Mouse (Mus musculus) midbrain, embryonic 16.5 days (tissue): ENCODE data around the gene Arhgap25. TPM values are rescaled to one million over a fixed set of nuclear protein-coding genes. Genes with fewer than 3 reads are reported as not detected.
"Not testable (repeated sequence)": the region's sequence is repeated elsewhere in the genome, so short reads cannot be mapped to it uniquely, and the experiment has no call there.

Experiments used
- ATAC-seq: fragments of 200-750 bp; cut with Nextera tagmentation; 2 replicates; pipeline ENCODE4 v1.8.0; 2017; ENCODE audit warnings: moderate TSS enrichment
- H3K27ac ChIP-seq: fragments of 300-500 bp; sonication (generic); 2 replicates; pipeline ENCODE4 v1.5.1; 2014; ENCODE audit warnings: mild to moderate bottlenecking, low read length, mixed read lengths
- H3K27me3 ChIP-seq: fragments of 300-500 bp; sonication (generic); 2 replicates; pipeline ENCODE4 v1.6.1; 2014; ENCODE audit warnings: low read depth, low read length, mixed read lengths; ENCODE audit not compliant: control insufficient read depth, insufficient read depth
- H3K36me3 ChIP-seq: fragments of 300-500 bp; sonication (generic); 2 replicates; pipeline ENCODE4 v1.6.1; 2014; ENCODE audit warnings: mild to moderate bottlenecking, low read length, moderate library complexity, mixed read lengths; ENCODE audit not compliant: control insufficient read depth, insufficient read depth
- H3K4me1 ChIP-seq: fragments of 300-500 bp; sonication (generic); 2 replicates; pipeline ENCODE4 v1.6.1; 2014; ENCODE audit warnings: mild to moderate bottlenecking, low read length, mixed read lengths; ENCODE audit not compliant: control insufficient read depth, insufficient read depth
- H3K4me2 ChIP-seq: fragments of 300-500 bp; sonication (generic); 2 replicates; pipeline ENCODE4 v1.6.1; 2014; ENCODE audit warnings: mild to moderate bottlenecking, low read length, mixed read lengths
- H3K4me3 ChIP-seq: fragments of 300-500 bp; sonication (generic); 2 replicates; pipeline ENCODE4 v1.5.1; 2014; ENCODE audit warnings: low read depth, mild to moderate bottlenecking, low read length, moderate library complexity, mixed read lengths
- H3K9ac ChIP-seq: fragments of 300-500 bp; sonication (generic); 2 replicates; pipeline ENCODE4 v1.6.1; 2014; ENCODE audit warnings: low read depth, low read length, mixed read lengths
- H3K9me3 ChIP-seq: fragments of 300-500 bp; sonication (generic); replicated peaks from 2 replicates; pipeline ENCODE4 v1.6.1; 2014; ENCODE audit warnings: mild to moderate bottlenecking, low read length, mixed read lengths; ENCODE audit not compliant: control insufficient read depth, poor library complexity, severe bottlenecking
- WGBS: fragments of 180-500 bp; shearing (Covaris S2); extraction: QIAGEN DNeasy Blood & Tissue Kit; methylation state at CpG from one replicate; pipeline ENCODE4 v1.1.7; 2014; 5-methylcytosine and 5-hydroxymethylcytosine counted together
- polyA plus RNA-seq: library from polyadenylated mRNA; unstranded; fragments of >200 nt; fragmentation: Nextera tagmentation; extraction: Ambion mirVana; gene quantifications from 2 replicates; pipeline ENCODE4 v1.2.1, GENCODE M21; 2015

Arhgap25 gene
- polyA plus RNA-seq, 1 experiment from 2014 or later: 0.99 TPM

DNA sequence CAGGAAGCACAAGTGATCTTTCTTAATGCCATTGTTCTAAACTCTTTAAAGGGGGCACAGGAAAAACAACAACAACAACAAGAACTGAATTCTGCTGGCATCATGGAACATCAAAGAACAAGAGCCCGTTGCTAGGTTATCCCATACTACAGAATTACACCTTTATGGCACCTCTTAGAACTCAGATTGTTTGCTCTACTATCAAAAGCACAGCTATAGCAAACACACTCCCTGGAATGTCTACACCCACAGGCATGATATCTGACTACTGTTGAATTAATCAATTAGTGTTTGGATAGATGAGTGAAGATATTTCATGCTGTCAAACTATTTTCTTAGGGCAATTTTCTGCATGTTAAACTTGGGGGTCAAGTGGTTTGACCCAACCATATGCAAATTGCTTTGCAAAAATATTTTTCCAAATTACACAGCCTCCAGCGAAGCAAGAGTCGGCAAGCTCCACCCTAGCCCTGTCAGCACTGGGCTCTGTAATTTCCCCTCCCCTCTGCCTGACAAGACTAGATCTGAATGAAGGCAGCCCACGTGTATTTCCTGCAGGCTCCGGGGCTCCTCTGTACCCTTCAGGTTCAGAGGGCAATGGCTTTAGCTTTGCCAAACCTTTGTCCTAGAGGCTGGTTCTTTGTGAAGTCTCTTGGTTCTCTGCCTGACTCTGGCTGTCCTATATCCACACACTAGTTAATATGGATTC is 53.6 kb downstream of the Arhgap25 start:
- H3K9me3 ChIP-seq: no peaks in the 10 kb centered on the region
- ATAC-seq: no peak
- H3K4me2 ChIP-seq: no peak overlapping the region
- no peak overlapping the region for H3K9ac ChIP-seq
- no peaks in the 10 kb centered on the region for H3K4me1 ChIP-seq
- H3K4me3 ChIP-seq: no peak overlapping the region
- 63% methylated on average over 5 of the region's 5 CpGs for WGBS
- no peaks in the 10 kb centered on the region for H3K27me3 ChIP-seq
- no peak overlapping the region for H3K27ac ChIP-seq
- H3K36me3 ChIP-seq: no peaks in the 10 kb centered on the region

DNA sequence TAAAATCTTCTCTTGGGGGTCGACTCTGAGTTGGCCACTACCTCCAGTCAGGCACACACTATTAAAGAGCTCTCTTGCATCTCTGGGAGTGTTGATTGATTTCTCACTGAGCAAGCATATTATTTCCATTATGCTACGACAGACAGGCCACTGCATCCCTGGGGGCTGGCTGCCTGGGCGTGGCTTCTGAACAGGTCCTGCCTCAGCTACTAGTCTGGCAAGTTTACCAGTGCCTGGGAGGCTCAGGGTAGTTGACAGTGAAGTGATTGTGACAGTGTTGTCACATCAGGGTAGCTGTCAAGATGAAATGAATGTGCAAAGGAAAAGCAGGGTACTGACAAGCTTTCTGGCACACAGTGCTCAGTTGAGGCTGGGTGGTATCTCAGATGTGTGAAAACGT is 54.2 kb downstream of the Arhgap25 start:
- Histone ChIP-seq H3K4me1 (no peaks in the 10 kb centered on the region), H3K27ac (no peak overlapping the region), H3K36me3 (no peaks in the 10 kb centered on the region), H3K9ac (no peak overlapping the region), H3K4me3 (no peak overlapping the region), H3K27me3 (no peaks in the 10 kb centered on the region), H3K4me2 (no peak overlapping the region), H3K9me3 (no peaks in the 10 kb centered on the region)
- no peak for ATAC-seq
- 45% methylated on average over 4 of the region's 4 CpGs for WGBS

DNA sequence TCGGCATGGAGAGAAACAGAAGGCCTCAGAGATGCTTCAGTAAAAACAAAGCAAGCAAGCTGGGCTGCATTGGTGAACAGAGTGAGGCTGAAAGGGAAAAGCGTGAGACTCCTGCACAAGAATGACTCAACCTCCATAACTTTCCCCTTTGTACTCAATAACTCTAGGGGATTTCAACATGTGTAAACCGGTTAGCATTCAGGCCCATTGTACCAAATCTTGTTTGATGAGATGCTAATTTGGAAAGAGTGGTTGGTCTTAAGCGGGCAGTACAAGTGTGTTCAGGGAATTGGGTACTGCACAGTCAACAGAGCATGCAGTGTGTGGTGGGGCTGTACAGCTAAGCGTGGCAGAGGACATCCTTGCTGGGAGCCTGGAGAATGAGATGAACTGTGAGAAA is 57.8 kb downstream of the Arhgap25 start:
- Histone ChIP-seq H3K9me3 (no peaks in the 10 kb centered on the region), H3K4me1 (no peaks in the 10 kb centered on the region), H3K27me3 (no peaks in the 10 kb centered on the region), H3K27ac (no peak overlapping the region), H3K4me3 (no peak overlapping the region), H3K36me3 (no peaks in the 10 kb centered on the region), H3K4me2 (no peak overlapping the region), H3K9ac (no peak overlapping the region)
- WGBS: 81% methylated on average over 5 of the region's 5 CpGs
- no peak for ATAC-seq

DNA sequence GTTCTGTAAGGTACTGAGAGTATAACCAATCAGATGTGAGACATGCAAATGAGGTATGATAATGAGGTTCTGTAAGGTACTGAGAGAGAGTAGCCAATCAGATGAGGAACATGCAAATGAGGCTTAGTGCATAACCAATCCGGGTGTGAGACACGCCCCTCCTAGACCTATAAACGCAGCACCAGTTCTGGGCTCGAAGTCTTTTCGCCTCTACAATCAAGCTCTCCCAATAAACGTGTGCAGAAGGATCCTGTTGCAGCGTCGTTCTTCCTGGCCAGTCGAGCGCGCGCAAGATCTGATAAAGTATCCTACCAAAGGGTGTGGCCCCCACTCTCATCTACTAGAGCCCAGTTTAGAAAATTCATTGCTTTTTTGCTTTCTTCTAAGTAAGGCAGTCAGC is 63.0 kb downstream of the Arhgap25 start:
- H3K9me3 ChIP-seq, H3K4me3 ChIP-seq, H3K27ac ChIP-seq, H3K36me3 ChIP-seq, H3K4me1 ChIP-seq, ATAC-seq, H3K27me3 ChIP-seq, H3K4me2 ChIP-seq, H3K9ac ChIP-seq: not testable (repeated sequence)
- WGBS: 90% methylated on average over 12 of the region's 12 CpGs

DNA sequence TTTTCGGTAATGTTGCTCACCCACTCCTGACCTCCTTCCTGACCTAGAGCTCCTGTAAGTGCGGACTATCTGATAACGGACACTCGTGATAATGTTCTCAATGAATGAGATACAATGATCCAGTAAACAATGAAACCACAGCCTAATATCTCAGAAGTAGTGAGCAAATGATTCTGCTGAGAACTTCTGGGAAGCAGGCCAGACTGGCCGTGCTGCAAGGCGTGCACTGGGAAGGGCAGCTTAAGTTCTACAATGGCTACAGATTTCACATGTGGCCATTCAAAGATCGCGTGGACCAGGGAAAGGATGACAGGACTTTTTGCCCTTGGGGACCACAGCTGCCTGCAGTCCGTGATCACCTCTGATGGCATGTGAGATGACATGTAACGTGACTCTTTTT is 64.7 kb downstream of the Arhgap25 start:
- Histone ChIP-seq H3K36me3 (no peaks in the 10 kb centered on the region), H3K4me1 (no peaks in the 10 kb centered on the region), H3K9ac (no peak overlapping the region), H3K27ac (no peak overlapping the region), H3K4me3 (no peak overlapping the region), H3K27me3 (no peaks in the 10 kb centered on the region), H3K4me2 (no peak overlapping the region), H3K9me3 (no peaks in the 10 kb centered on the region)
- no peak for ATAC-seq
- 90% methylated on average over 10 of the region's 10 CpGs for WGBS

DNA sequence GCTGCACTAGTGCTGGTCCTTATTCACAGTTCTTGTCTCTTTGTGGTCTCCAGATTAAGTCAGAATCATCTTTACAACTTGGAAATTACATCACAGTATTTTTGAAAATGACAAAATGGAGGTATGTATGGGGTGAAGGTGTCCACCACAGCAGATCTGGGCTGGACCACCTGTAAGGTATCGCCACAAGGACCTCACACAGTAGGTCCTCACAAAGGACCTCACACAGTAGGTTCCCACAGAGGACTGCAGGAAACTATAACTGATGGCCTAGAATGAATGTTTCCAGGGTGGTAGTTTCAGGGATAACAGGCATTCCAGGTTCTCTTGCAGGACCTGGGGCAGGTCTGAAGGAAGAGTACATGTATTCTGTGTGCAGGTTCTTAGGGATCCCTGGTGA is 65.7 kb downstream of the Arhgap25 start:
- no peaks in the 10 kb centered on the region for H3K9me3 ChIP-seq
- H3K4me1 ChIP-seq: no peaks in the 10 kb centered on the region
- WGBS: 93% methylated on average over 1 of the region's 1 CpGs
- no peaks in the 10 kb centered on the region for H3K27me3 ChIP-seq
- H3K9ac ChIP-seq: no peak overlapping the region
- ATAC-seq: no peak
- no peak overlapping the region for H3K4me2 ChIP-seq
- no peak overlapping the region for H3K27ac ChIP-seq
- H3K36me3 ChIP-seq: no peaks in the 10 kb centered on the region
- H3K4me3 ChIP-seq: no peak overlapping the region

DNA sequence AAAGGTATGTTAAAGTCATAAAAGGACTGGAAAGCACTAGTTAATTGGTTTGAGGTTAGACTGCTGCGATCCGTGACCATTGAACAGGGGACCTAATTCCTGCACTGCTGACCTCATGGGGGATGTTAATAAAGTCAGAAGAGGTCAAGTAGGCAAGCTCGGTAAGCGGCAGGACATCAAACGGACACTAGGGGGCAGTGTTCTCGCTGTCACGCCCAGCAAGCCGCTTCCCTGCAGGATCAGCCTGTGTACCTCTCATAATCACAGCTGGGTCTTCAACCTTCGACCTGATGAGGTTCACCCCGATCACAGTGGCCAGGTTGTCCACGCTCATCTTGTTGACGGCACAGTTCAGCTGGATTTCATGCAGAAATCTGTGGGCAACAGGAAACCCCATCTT is 66.8 kb downstream of the Arhgap25 start:
- no peaks in the 10 kb centered on the region for H3K4me1 ChIP-seq
- H3K4me3 ChIP-seq: 0 out of 2 replicates have a peak overlapping the region, but pooled peaks have one; percentile 1
- peak overlapping the region; percentile 38 for H3K4me2 ChIP-seq
- no peak for ATAC-seq
- H3K27me3 ChIP-seq: no peaks in the 10 kb centered on the region
- no peaks in the 10 kb centered on the region for H3K36me3 ChIP-seq
- WGBS: 12% methylated on average over 12 of the region's 12 CpGs
- no peaks in the 10 kb centered on the region for H3K9me3 ChIP-seq
- H3K9ac ChIP-seq: no peak overlapping the region
- H3K27ac ChIP-seq: no peak overlapping the region

DNA sequence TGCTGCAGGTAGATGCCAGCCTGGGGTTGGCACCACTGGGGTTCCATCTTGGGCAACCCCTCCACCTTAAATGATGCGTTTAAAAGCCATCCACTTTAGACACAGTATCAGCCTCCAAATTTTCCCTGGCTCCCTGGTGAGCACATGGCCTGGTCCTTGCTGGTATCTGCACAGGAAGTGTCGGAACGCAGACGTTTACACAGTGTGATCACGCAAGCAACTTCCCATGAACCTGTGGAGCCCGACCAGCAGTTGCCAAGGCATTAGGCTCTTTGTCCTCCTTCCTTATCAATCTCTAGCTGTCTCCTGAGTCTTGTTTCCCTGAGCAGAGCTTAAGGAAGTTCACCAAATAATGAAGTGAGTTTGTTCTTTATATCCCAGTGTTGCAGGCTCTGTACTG is 77.6 kb downstream of the Arhgap25 start:
- no peaks in the 10 kb centered on the region for H3K4me1 ChIP-seq
- H3K9me3 ChIP-seq: no peaks in the 10 kb centered on the region
- H3K9ac ChIP-seq: no peak overlapping the region
- H3K27me3 ChIP-seq: no peaks in the 10 kb centered on the region
- no peaks in the 10 kb centered on the region for H3K36me3 ChIP-seq
- H3K4me2 ChIP-seq: no peak overlapping the region
- 82% methylated on average over 6 of the region's 6 CpGs for WGBS
- H3K27ac ChIP-seq: no peak overlapping the region
- no peak overlapping the region for H3K4me3 ChIP-seq
- ATAC-seq: no peak

DNA sequence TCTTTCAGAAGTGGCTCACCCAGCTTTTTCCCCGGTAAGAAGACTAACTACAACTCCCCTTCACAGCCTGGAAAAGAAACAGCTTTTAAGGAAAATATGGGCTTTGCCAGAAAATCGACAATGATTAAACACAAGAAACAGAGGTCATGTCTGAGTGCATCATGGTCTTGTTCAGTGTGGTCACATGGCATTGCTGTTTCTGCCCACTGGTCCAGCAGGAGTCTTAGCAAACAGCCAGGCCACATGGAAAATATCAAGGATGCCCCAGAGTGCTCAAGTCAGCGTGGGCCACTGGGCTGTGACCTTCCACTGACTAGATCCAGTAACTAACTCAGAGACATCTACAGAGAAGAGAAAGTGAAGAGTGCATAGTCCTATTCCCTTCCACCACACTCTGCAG is 81.3 kb downstream of the Arhgap25 start:
- H3K27me3 ChIP-seq: no peaks in the 10 kb centered on the region
- H3K9ac ChIP-seq: no peak overlapping the region
- no peak overlapping the region for H3K27ac ChIP-seq
- H3K4me3 ChIP-seq: no peak overlapping the region
- no peaks in the 10 kb centered on the region for H3K36me3 ChIP-seq
- no peaks in the 10 kb centered on the region for H3K9me3 ChIP-seq
- no peaks in the 10 kb centered on the region for H3K4me1 ChIP-seq
- H3K4me2 ChIP-seq: no peak overlapping the region
- no peak for ATAC-seq
- 72% methylated on average over 3 of the region's 3 CpGs for WGBS
